Mouse (Mus musculus) testis, adult 2 months (tissue): ENCODE data around the gene Gpx1. TPM values are rescaled to one million over a fixed set of nuclear protein-coding genes. Genes with fewer than 3 reads are reported as not detected.
A peak's percentile ranks its signal among the peaks of the same experiment; 100 is the strongest.

Experiments
- H3K27ac ChIP-seq: fragments of 200-500 bp; 2 replicates; pipeline ENCODE4 v1.5.1; 2012; ENCODE audit warnings: low read depth, low read length; ENCODE audit not compliant: control insufficient read depth, insufficient read depth
- H3K27me3 ChIP-seq: fragments of 200-500 bp; 2 replicates; pipeline ENCODE4 v1.6.1; 2012; ENCODE audit warnings: mild to moderate bottlenecking, low read length, moderate library complexity; ENCODE audit not compliant: control insufficient read depth, insufficient read depth
- H3K36me3 ChIP-seq: fragments of 200-500 bp; 2 replicates; pipeline ENCODE4 v1.6.1; 2012; ENCODE audit warnings: mild to moderate bottlenecking, low read length; ENCODE audit not compliant: control insufficient read depth, insufficient read depth
- H3K4me1 ChIP-seq: fragments of 200-500 bp; 2 replicates; pipeline ENCODE4 v1.6.1; 2012; ENCODE audit warnings: low read length; ENCODE audit not compliant: control insufficient read depth, insufficient read depth
- H3K4me3 ChIP-seq: fragments of 200-500 bp; 2 replicates; pipeline ENCODE4 v1.5.1; 2012; ENCODE audit warnings: low read depth, mild to moderate bottlenecking, low read length, moderate library complexity, mixed read lengths; ENCODE audit not compliant: control insufficient read depth
- CTCF ChIP-seq: fragments of 200-500 bp; IDR thresholded peaks from 2 replicates; pipeline ENCODE4 v1.5.1; 2012; ENCODE audit warnings: low read depth, mild to moderate bottlenecking, inconsistent platforms, low read length, moderate library complexity; ENCODE audit not compliant: control insufficient read depth, insufficient read depth, insufficient replicate concordance
- POLR2A ChIP-seq: fragments of 200-500 bp; IDR thresholded peaks from 2 replicates; pipeline ENCODE4 v1.6.1; 2012; ENCODE audit warnings: low read depth, mild to moderate bottlenecking, inconsistent platforms, low read length, moderate library complexity; ENCODE audit not compliant: control insufficient read depth
- polyA plus RNA-seq: library from polyadenylated mRNA; depleted of rRNA; stranded (reverse); fragments of >200 nt; gene quantifications from 2 replicates; pipeline ENCODE4 v1.2.3, GENCODE M21; 2012; rRNA removed

Gpx1 gene
- polyA plus RNA-seq, 1 experiment = 64.0 TPM

DNA sequence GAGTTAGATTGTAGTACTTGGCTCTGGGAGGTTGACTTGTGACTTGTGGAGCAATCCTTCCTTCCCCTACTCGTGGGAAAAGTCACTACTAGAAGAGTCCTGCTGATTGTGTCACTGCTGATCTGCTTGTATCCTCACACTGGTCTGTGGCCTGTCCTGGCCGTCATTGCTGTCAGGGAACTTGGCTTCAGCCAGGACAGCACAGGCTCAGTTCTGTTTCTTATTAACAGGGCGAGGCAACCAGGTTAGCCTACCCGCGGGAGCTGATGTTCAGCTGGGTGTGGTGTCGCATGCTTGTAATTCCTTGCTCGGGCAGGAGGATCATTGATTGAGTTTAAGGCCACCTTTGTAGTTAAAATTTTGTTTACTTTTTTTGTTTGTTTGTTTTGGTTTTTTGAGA lies 46.3 kb downstream of the Gpx1 start:
- Histone ChIP-seq H3K27me3 (no peaks in the 10 kb centered on the region), H3K4me1 (no peaks in the 10 kb centered on the region), H3K36me3 (no peaks in the 10 kb centered on the region; the same call in none of the 2 replicates), H3K4me3 (no peak overlapping the region), H3K27ac (no peak overlapping the region)
- TF ChIP-seq POLR2A (no peak), CTCF (no peak)

GRCm38 (mm10) chr9:108386816-108387215 lies 48.1 kb downstream of the Gpx1 start:
- TF ChIP-seq CTCF = no peak
- H3K4me1 ChIP-seq = peaks cover 10% of the 10 kb centered on the region
- no peak overlapping the region for H3K4me3 ChIP-seq
- no peaks in the 10 kb centered on the region; the same call in none of the 2 replicates for H3K36me3 ChIP-seq
- no peak overlapping the region for H3K27ac ChIP-seq
- no peaks in the 10 kb centered on the region for H3K27me3 ChIP-seq

DNA sequence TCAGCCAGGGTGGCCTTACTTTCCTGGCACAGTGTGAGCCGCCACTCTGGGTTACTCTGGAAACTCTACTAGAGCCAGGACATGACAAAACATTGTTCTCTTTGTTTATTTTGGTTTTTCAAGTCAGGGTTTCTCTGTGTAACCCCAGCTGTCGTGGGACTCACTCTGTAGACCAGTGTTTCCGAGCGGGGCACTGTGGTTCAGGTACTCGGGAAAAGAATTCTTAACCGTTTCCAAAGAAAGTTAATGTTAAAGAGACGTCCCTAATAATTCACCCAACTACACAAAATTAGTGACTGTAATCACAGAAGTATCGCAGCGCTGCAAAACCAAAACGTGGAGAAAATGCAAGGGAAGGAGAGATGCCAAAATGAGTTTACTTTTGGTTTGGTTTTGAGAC lies 49.9 kb downstream of the Gpx1 start:
- Histone ChIP-seq H3K36me3 (no peaks in the 10 kb centered on the region; the same call in none of the 2 replicates), H3K27ac (no peak overlapping the region; the same call in 1 of the 2 replicates), H3K4me1 (peaks cover 13% of the 10 kb centered on the region), H3K27me3 (no peaks in the 10 kb centered on the region), H3K4me3 (no peak overlapping the region)
- TF ChIP-seq CTCF (no peak), POLR2A (no peak)

DNA sequence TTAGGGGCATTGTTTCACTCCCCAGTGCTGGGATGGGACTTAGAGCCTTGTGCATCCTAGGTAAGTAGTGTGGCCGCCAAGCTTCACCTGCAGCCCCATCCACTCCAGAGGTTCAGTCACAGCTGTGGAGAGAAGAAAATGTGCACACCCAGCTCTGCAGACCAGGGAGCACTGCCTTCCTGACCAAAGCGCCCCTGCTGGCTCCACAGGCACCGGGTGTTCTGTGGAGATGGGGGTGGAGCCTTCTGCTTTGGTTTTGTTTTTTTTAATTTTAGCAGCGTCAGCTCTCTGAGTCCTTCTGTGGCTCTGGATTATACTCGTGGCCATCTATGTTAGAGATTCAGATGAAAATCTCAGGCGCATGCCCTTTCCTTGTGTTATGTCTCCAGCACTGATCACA lies 50.5 kb downstream of the Gpx1 start:
- peaks cover 13% of the 10 kb centered on the region for H3K4me1 ChIP-seq
- TF ChIP-seq POLR2A (no peak), CTCF (0 out of 2 replicates have a peak, but pooled peaks have one; percentile 1)
- no peak overlapping the region for H3K27ac ChIP-seq
- peaks cover 3% of the 10 kb centered on the region for H3K36me3 ChIP-seq
- no peaks in the 10 kb centered on the region for H3K27me3 ChIP-seq
- H3K4me3 ChIP-seq = no peak overlapping the region

Other genes with a start within 250 kb of the Gpx1 start
- 19.2 and 21.2 TPM in 2 replicates for gene Apeh, start 244.3 kb upstream of the Gpx1 start, polyA plus RNA-seq
- 1.2 TPM in 2 replicates for gene Bsn, start 148.5 kb upstream of the Gpx1 start, polyA plus RNA-seq
- gene Dag1, start 74.9 kb upstream of the Gpx1 start, polyA plus RNA-seq = 14.0 and 17.2 TPM in 2 replicates
- gene Nicn1, start 48.5 kb upstream of the Gpx1 start, polyA plus RNA-seq = 23.1 and 24.8 TPM in 2 replicates
- gene Amt, start 42.0 kb upstream of the Gpx1 start, polyA plus RNA-seq = 4.3 and 7.9 TPM in 2 replicates
- 34.8 and 40.5 TPM in 2 replicates for gene Rhoa, start 32.8 kb upstream of the Gpx1 start, polyA plus RNA-seq
- gene Tcta, start 32.7 kb upstream of the Gpx1 start, polyA plus RNA-seq = 40.4 and 42.0 TPM in 2 replicates
- 115 and 116 TPM in 2 replicates for gene Usp4, start 8.9 kb downstream of the Gpx1 start, polyA plus RNA-seq
- 72.2 and 91.0 TPM in 2 replicates for gene 1700102P08Rik, start 53.9 kb downstream of the Gpx1 start, polyA plus RNA-seq
- gene Ccdc36, start 89.6 kb downstream of the Gpx1 start, polyA plus RNA-seq = 5.3 and 5.8 TPM in 2 replicates
- gene BC048562, start 97.6 kb downstream of the Gpx1 start, polyA plus RNA-seq = 91.8 and 100 TPM in 2 replicates
- gene Ccdc71, start 121.6 kb downstream of the Gpx1 start, polyA plus RNA-seq = 19.4 and 20.6 TPM in 2 replicates
- gene Klhdc8b, start 122.7 kb downstream of the Gpx1 start, polyA plus RNA-seq = 15.2 and 18.7 TPM in 2 replicates
- gene Lamb2, start 140.8 kb downstream of the Gpx1 start, polyA plus RNA-seq = 23.3 and 24.3 TPM in 2 replicates
- gene Usp19, start 151.7 kb downstream of the Gpx1 start, polyA plus RNA-seq = 128 and 134 TPM in 2 replicates
- gene Qars, start 168.8 kb downstream of the Gpx1 start, polyA plus RNA-seq = 159 and 195 TPM in 2 replicates
- gene Qrich1, start 177.9 kb downstream of the Gpx1 start, polyA plus RNA-seq = 196 and 208 TPM in 2 replicates
- 172 and 183 TPM in 2 replicates for gene Impdh2, start 221.4 kb downstream of the Gpx1 start, polyA plus RNA-seq
- gene Ndufaf3, start 228.5 kb downstream of the Gpx1 start, polyA plus RNA-seq = 347 and 402 TPM in 2 replicates
- gene Dalrd3, start 231.0 kb downstream of the Gpx1 start, polyA plus RNA-seq = 184 and 185 TPM in 2 replicates
- gene Wdr6, start 239.8 kb downstream of the Gpx1 start, polyA plus RNA-seq = 13.4 and 13.5 TPM in 2 replicates